Mouse (Mus musculus): ENCODE results near the gene Tnfrsf21. TPM values are rescaled to one million over a fixed set of nuclear protein-coding genes. Genes with fewer than 3 reads are reported as not detected.

Gene Tnfrsf21
- total RNA-seq (2021): 10 to 100 TPM; 15.5 to 24.0 TPM
- long read RNA-seq, experiment 1, transcript Tnfrsf21-201 (6 exons, 3,627 nt): major isoform, 10 of 16 reads
- long read RNA-seq, experiment 1, partial matches to known transcripts: 6 of 16 reads
- long read RNA-seq, experiment 1, other reads (novel, unspliced or antisense): 0 of 16 reads
- long read RNA-seq, experiment 2, transcript Tnfrsf21-201 (6 exons, 3,627 nt): major isoform, 24 of 28 reads
- long read RNA-seq, experiment 2, partial matches to known transcripts: 3 of 28 reads
- long read RNA-seq, experiment 2, other reads (novel, unspliced or antisense): 1 of 28 reads

GRCm38 (mm10) chr17:43016371-43017331 lies at the start of gene Tnfrsf21:
Gene Tnfrsf21 (plus strand): TSS chr17:43016555.
- Histone ChIP-seq H3K4me3 (peak within 1 kb of the TSS; percentile 72), H3K27ac (peak within 1 kb of the TSS; percentile 93)
- peak; percentile 94 for DNase-seq
- intact Hi-C loops (cut with DNase I): loop anchor here (1.0 to 5.0 kb wide), 3 partner anchors 56 to 214 kb away; no protein-coding TSS in a partner anchor
- peak; percentile 96 for TF ChIP-seq CTCF (IDR thresholded peaks at IDR 0.05)

- Histone ChIP-seq H3K27ac (no peak overlapping the region), H3K4me3 (no peak overlapping the region)
- no peak for DNase-seq
- intact Hi-C loops (cut with DNase I): no loop called here
- no peak for TF ChIP-seq CTCF (IDR thresholded peaks at IDR 0.05)
Measured at GRCm38 (mm10) chr17:42968174-42968573, 48.2 kb upstream of the Tnfrsf21 start.

GRCm38 (mm10) chr17:42975312-42975996 lies 40.9 kb upstream of the Tnfrsf21 start:
- intact Hi-C loops (cut with DNase I): no loop called here
- DNase-seq: no peak
- Histone ChIP-seq H3K4me3 (no peak overlapping the region), H3K27ac (no peak overlapping the region)
- TF ChIP-seq CTCF (IDR thresholded peaks at IDR 0.05): no peak

GRCm38 (mm10) chr17:42977766-42978165 lies 38.6 kb upstream of the Tnfrsf21 start:
- intact Hi-C loops (cut with DNase I): no loop called here
- H3K27ac ChIP-seq: no peak overlapping the region
- no peak for DNase-seq

GRCm38 (mm10) chr17:42978345-42978744 lies 38.0 kb upstream of the Tnfrsf21 start:
- TF ChIP-seq CTCF (IDR thresholded peaks at IDR 0.05): no peak
- intact Hi-C loops (cut with DNase I): no loop called here
- no peak for DNase-seq
- Histone ChIP-seq H3K27ac (no peak overlapping the region), H3K4me3 (no peak overlapping the region)

More at GRCm38 (mm10) chr17:42977766-42978165, 38.6 kb upstream of the Tnfrsf21 start:
- no peak overlapping the region for H3K4me3 ChIP-seq
- TF ChIP-seq CTCF (IDR thresholded peaks at IDR 0.05): no peak

GRCm38 (mm10) chr17:42981806-42982205 lies 34.5 kb upstream of the Tnfrsf21 start:
- H3K4me3 ChIP-seq: no peak overlapping the region
- no peak for TF ChIP-seq CTCF (IDR thresholded peaks at IDR 0.05)
- H3K27ac ChIP-seq: no peak overlapping the region
- no peak for DNase-seq
- intact Hi-C loops (cut with DNase I): no loop called here

GRCm38 (mm10) chr17:42982568-42982967 lies 33.8 kb upstream of the Tnfrsf21 start:
- Histone ChIP-seq H3K4me3 (no peak overlapping the region), H3K27ac (no peak overlapping the region)
- intact Hi-C loops (cut with DNase I): no loop called here
- TF ChIP-seq CTCF (IDR thresholded peaks at IDR 0.05): no peak
- DNase-seq: no peak

- intact Hi-C loops (cut with DNase I): no loop called here
- DNase-seq: no peak
- no peak overlapping the region for H3K27ac ChIP-seq
- peak; percentile 43 for TF ChIP-seq CTCF (IDR thresholded peaks at IDR 0.05)
- H3K4me3 ChIP-seq: no peak overlapping the region
Measured at GRCm38 (mm10) chr17:42985837-42986589, 30.3 kb upstream of the Tnfrsf21 start.

- H3K4me3 ChIP-seq: no peak overlapping the region
- no peak for DNase-seq
- intact Hi-C loops (cut with DNase I): no loop called here
- no peak overlapping the region for H3K27ac ChIP-seq
- peak; percentile 62 for TF ChIP-seq CTCF (IDR thresholded peaks at IDR 0.05)
Measured at GRCm38 (mm10) chr17:42987692-42988091, 28.7 kb upstream of the Tnfrsf21 start.

GRCm38 (mm10) chr17:42989981-42990380 lies 26.4 kb upstream of the Tnfrsf21 start:
- intact Hi-C loops (cut with DNase I): no loop called here
- Histone ChIP-seq H3K4me3 (no peak overlapping the region), H3K27ac (no peak overlapping the region)
- DNase-seq: no peak
- no peak for TF ChIP-seq CTCF (IDR thresholded peaks at IDR 0.05)

GRCm38 (mm10) chr17:42991112-42991511 lies 25.2 kb upstream of the Tnfrsf21 start:
- TF ChIP-seq CTCF (IDR thresholded peaks at IDR 0.05): no peak
- intact Hi-C loops (cut with DNase I): no loop called here
- no peak for DNase-seq

GRCm38 (mm10) chr17:42999446-42999977 lies 16.8 kb upstream of the Tnfrsf21 start:
- intact Hi-C loops (cut with DNase I): no loop called here
- no peak for DNase-seq
- TF ChIP-seq CTCF (IDR thresholded peaks at IDR 0.05): no peak
- no peak overlapping the region for H3K27ac ChIP-seq
- H3K4me3 ChIP-seq: no peak overlapping the region

More at GRCm38 (mm10) chr17:42991112-42991511, 25.2 kb upstream of the Tnfrsf21 start:
- H3K4me3 ChIP-seq: no peak overlapping the region
- H3K27ac ChIP-seq: no peak overlapping the region

All from gastrocnemius, adult 2 months (tissue).